Mouse (Mus musculus) limb, embryonic 12.5 days (tissue): ENCODE results near the gene Gm3573. TPM values are rescaled to one million over a fixed set of nuclear protein-coding genes. Genes with fewer than 3 reads are reported as not detected.
"Not testable (repeated sequence)": the region's sequence is repeated elsewhere in the genome, so short reads cannot be mapped to it uniquely, and the experiment has no call there.

Experiments
- ATAC-seq: fragments of 200-750 bp; cut with Nextera tagmentation; 2 replicates; pipeline ENCODE4 v1.8.0; 2017; ENCODE audit warnings: low read depth, moderate TSS enrichment; ENCODE audit not compliant: insufficient number of reproducible peaks, insufficient read depth, low FRiP score, low TSS enrichment
- H3K27ac ChIP-seq: fragments of 300-500 bp; sonication (generic); 2 replicates; pipeline ENCODE4 v1.5.1; 2016; ENCODE audit warnings: mild to moderate bottlenecking, moderate library complexity
- H3K27me3 ChIP-seq: fragments of 300-500 bp; sonication (generic); 2 replicates; pipeline ENCODE4 v1.6.1; 2016; ENCODE audit warnings: mild to moderate bottlenecking, moderate library complexity
- H3K36me3 ChIP-seq: fragments of 300-500 bp; sonication (generic); 2 replicates; pipeline ENCODE4 v1.6.1; 2016; ENCODE audit warnings: mild to moderate bottlenecking, moderate library complexity
- H3K4me1 ChIP-seq: fragments of 300-500 bp; sonication (generic); replicated peaks from 2 replicates; pipeline ENCODE4 v1.6.1; 2016
- H3K4me2 ChIP-seq: fragments of 300-500 bp; sonication (generic); 2 replicates; pipeline ENCODE4 v1.6.1; 2016; ENCODE audit warnings: mild to moderate bottlenecking, moderate library complexity
- H3K4me3 ChIP-seq: fragments of 300-500 bp; sonication (generic); replicated peaks from 2 replicates; pipeline ENCODE4 v1.5.1; 2016; ENCODE audit warnings: mild to moderate bottlenecking
- H3K9ac ChIP-seq: fragments of 300-500 bp; sonication (generic); replicated peaks from 2 replicates; pipeline ENCODE4 v1.6.1; 2016; ENCODE audit warnings: mild to moderate bottlenecking, moderate library complexity
- H3K9me3 ChIP-seq: fragments of 300-500 bp; sonication (generic); 2 replicates; pipeline ENCODE4 v1.6.1; 2016; ENCODE audit warnings: mild to moderate bottlenecking, moderate library complexity
- WGBS: fragments of 180-500 bp; shearing (Covaris S2); methylation state at CpG from one replicate; pipeline ENCODE4 v1.1.7; 2016; 5-methylcytosine and 5-hydroxymethylcytosine counted together
- polyA plus RNA-seq: library from polyadenylated mRNA; unstranded; fragments of >200 nt; fragmentation: Nextera tagmentation; extraction: Ambion mirVana; gene quantifications from 2 replicates; pipeline ENCODE4 v1.2.1, GENCODE M21; 2016

Gm3573 gene
- polyA plus RNA-seq = not detected in 2 replicates

GRCm38 (mm10) chr14:42190691-42191090 is at the start of gene Gm3573:
Gm3573 (minus strand) TSS chr14:42190791.
- H3K4me1 ChIP-seq, ATAC-seq: not testable (repeated sequence)
- no CpG with 5 or more reads among the region's 1 CpGs for WGBS

GRCm38 (mm10) chr14:42216766-42217537 is 26.4 kb upstream of the Gm3573 start:
- not testable (repeated sequence) for H3K9ac ChIP-seq, H3K27me3 ChIP-seq, H3K36me3 ChIP-seq, H3K4me2 ChIP-seq, H3K4me1 ChIP-seq, H3K4me3 ChIP-seq, ATAC-seq, H3K27ac ChIP-seq, H3K9me3 ChIP-seq
- 82% methylated on average over 8 of the region's 10 CpGs for WGBS

More at GRCm38 (mm10) chr14:42190691-42191090, at the start of gene Gm3573:
- not testable (repeated sequence) for H3K36me3 ChIP-seq, H3K27ac ChIP-seq, H3K9me3 ChIP-seq, H3K4me2 ChIP-seq, H3K27me3 ChIP-seq, H3K9ac ChIP-seq, H3K4me3 ChIP-seq

GRCm38 (mm10) chr14:42183936-42184335 is 6.7 kb downstream of the Gm3573 start:
- not testable (repeated sequence) for H3K27ac ChIP-seq, H3K4me1 ChIP-seq, H3K9me3 ChIP-seq, ATAC-seq, H3K9ac ChIP-seq, H3K4me3 ChIP-seq, H3K27me3 ChIP-seq, H3K36me3 ChIP-seq, H3K4me2 ChIP-seq
- WGBS = 83% methylated on average over 3 of the region's 3 CpGs

- WGBS = 89% methylated on average over 2 of the region's 2 CpGs
- not testable (repeated sequence) for H3K4me2 ChIP-seq, H3K27me3 ChIP-seq, H3K4me1 ChIP-seq, H3K9ac ChIP-seq, ATAC-seq, H3K27ac ChIP-seq, H3K36me3 ChIP-seq, H3K4me3 ChIP-seq, H3K9me3 ChIP-seq
These were observed 28.1 kb downstream of the Gm3573 start, which contains the start of gene Gm17027 for GRCm38 (mm10) chr14:42162522-42162921. Gm17027 (minus strand) TSS chr14:42162622.

Other genes with a start within 250 kb of the Gm3573 start
- not detected in 2 replicates for gene 1700024B05Rik, start 246.8 kb downstream of the Gm3573 start, polyA plus RNA-seq
- not detected in 2 replicates for gene Gm6401, start 222.9 kb downstream of the Gm3573 start, polyA plus RNA-seq
- gene Gm3543, start 207.5 kb downstream of the Gm3573 start, polyA plus RNA-seq = not detected in 2 replicates
- gene Gm7951, start 73.4 kb downstream of the Gm3573 start, polyA plus RNA-seq = not detected in 2 replicates
- gene Gm17027, start 28.2 kb downstream of the Gm3573 start, polyA plus RNA-seq = not detected in 2 replicates
- not detected in 2 replicates for gene Gm17026, start 69.3 kb upstream of the Gm3573 start, polyA plus RNA-seq
- gene Gm9611, start 106.6 kb upstream of the Gm3573 start, polyA plus RNA-seq = not detected in 2 replicates
- gene Gm7995, start 119.4 kb upstream of the Gm3573 start, polyA plus RNA-seq = not detected in 2 replicates
- gene Gm8005, start 248.9 kb upstream of the Gm3573 start, polyA plus RNA-seq = not detected in 2 replicates